Mouse (Mus musculus): ENCODE measurements around the gene Golga1. TPM values are rescaled to one million over a fixed set of nuclear protein-coding genes. Genes with fewer than 3 reads are reported as not detected.

Gene Golga1
- polyA plus RNA-seq, 1 experiment from 2014 or later = 31.5 TPM

DNA sequence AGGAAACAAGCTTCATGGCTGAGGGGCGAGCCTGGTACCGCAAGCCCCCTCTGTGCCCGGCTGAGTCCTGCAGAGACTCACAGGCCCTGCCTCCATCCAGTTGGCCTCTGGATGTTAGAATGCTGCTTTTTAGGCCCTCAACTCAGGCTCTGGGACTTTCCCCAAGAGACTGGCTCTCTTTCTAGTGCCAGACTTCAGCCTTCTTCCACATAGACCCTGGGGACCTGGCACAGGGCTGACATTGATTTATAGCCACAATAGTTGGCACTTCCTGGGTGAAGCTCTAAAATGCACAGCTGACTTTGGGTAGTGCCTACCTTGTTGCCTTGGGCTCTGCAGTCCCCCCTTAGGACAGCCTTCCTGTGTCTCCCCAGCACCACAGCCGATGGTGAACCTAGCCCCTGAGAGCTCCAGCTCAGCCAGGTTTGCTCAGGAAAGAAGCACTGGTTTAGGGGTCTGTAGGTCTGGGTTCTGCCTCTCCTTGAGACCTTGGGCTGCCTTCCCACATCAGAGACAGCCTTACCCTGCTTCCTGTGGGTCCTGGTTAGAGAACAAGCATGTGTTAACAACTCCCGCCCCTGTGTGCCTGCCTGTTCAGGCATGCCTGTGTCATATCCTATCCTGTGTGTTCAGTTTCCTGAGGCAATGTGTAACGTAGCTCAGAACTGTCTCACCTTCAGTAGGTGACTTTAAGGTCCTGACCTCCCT, 77.4 kb downstream of the Golga1 start:
- no peaks in the 10 kb centered on the region for H3K36me3 ChIP-seq
- H3K27me3 ChIP-seq (replicated peaks) = no peaks in the 10 kb centered on the region
- H3K27ac ChIP-seq = no peak overlapping the region
- 87% methylated on average over 6 of the region's 6 CpGs for whole genome bisulfite sequencing
- no peak overlapping the region for H3K9ac ChIP-seq
- no peak overlapping the region for H3K4me2 ChIP-seq (replicated peaks)
- H3K4me3 ChIP-seq = no peak overlapping the region
- no peaks in the 10 kb centered on the region for H3K4me1 ChIP-seq
- peaks cover 5% of the 10 kb centered on the region for H3K9me3 ChIP-seq
- no peak for ATAC-seq (ENCODE audit: low FRiP score, low read depth)

DNA sequence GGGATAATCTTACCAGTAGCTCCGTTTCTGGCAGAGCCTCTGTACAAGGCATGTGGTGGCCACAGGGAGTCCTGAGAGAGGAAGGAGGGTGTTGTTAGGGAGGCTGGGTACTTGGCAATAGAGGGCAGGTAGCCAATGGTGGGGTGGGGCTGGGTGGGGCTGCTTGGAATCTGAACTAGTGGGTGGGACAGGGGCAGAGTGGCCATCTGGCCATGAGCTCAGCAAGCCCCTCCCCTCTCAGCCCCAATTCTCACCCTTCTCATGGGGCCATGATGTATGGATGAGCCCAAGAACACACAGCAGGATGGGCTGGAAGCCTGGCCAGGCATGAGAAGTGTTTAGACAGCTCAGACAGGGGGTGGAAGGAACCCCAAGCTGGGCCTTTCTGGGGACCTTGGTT, 78.0 kb downstream of the Golga1 start:
- Histone ChIP-seq H3K27ac (no peak overlapping the region), H3K4me3 (no peak overlapping the region), H3K4me1 (no peaks in the 10 kb centered on the region), H3K9me3 (peaks cover 5% of the 10 kb centered on the region), H3K9ac (no peak overlapping the region), H3K27me3 (replicated peaks) (no peaks in the 10 kb centered on the region), H3K36me3 (no peaks in the 10 kb centered on the region), H3K4me2 (replicated peaks) (no peak overlapping the region)
- 55% methylated on average over 1 of the region's 1 CpGs for WGBS
- ATAC-seq (ENCODE audit: low FRiP score, low read depth) = no peak

GRCm38 (mm10) chr2:38986580-38986979, 78.8 kb downstream of the Golga1 start:
- WGBS = 85% methylated on average over 3 of the region's 3 CpGs

GRCm38 (mm10) chr2:38983456-38983855, 81.9 kb downstream of the Golga1 start:
- Histone ChIP-seq H3K4me3 (0 out of 2 replicates have a peak overlapping the region, but pooled peaks have one; percentile 3), H3K27me3 (replicated peaks) (no peaks in the 10 kb centered on the region), H3K27ac (no peak overlapping the region), H3K9me3 (peaks cover 5% of the 10 kb centered on the region), H3K9ac (no peak overlapping the region), H3K4me2 (replicated peaks) (no peak overlapping the region), H3K36me3 (no peaks in the 10 kb centered on the region), H3K4me1 (no peaks in the 10 kb centered on the region)
- no peak for ATAC-seq (ENCODE audit: low FRiP score, low read depth)
- 99% methylated on average over 2 of the region's 2 CpGs for WGBS

More at GRCm38 (mm10) chr2:38986580-38986979, 78.8 kb downstream of the Golga1 start:
- no peak for ATAC-seq (ENCODE audit: low FRiP score, low read depth)
- H3K4me1 ChIP-seq = no peaks in the 10 kb centered on the region
- H3K27me3 ChIP-seq (replicated peaks) = no peaks in the 10 kb centered on the region
- peaks cover 5% of the 10 kb centered on the region for H3K9me3 ChIP-seq
- H3K27ac ChIP-seq = no peak overlapping the region
- no peaks in the 10 kb centered on the region for H3K36me3 ChIP-seq
- H3K4me2 ChIP-seq (replicated peaks) = no peak overlapping the region
- no peak overlapping the region for H3K9ac ChIP-seq
- no peak overlapping the region for H3K4me3 ChIP-seq

DNA sequence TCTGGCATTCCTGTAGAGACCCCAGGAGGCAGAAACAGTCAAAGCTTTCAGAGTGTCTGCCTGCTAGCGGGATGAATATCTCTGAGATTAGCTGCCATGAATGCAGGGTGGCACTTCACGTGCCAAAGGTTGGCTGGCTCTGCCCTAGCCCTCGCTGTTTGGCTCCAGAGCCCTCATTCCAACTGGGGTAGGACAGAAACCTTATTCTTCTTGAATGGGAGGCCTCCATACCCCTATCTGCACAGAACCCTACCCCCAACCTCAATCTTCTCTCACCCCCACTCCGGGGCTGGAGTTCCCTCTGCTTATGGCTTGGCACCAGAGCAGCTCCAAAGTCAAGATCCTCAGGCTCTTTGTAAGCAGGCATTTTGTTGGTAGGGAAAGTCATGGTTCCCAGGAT, 87.5 kb downstream of the Golga1 start:
- ATAC-seq (ENCODE audit: low FRiP score, low read depth) = no peak
- Histone ChIP-seq H3K9me3 (no peaks in the 10 kb centered on the region), H3K36me3 (no peaks in the 10 kb centered on the region), H3K4me2 (replicated peaks) (no peak overlapping the region), H3K9ac (no peak overlapping the region), H3K4me3 (no peak overlapping the region), H3K4me1 (no peaks in the 10 kb centered on the region), H3K27me3 (replicated peaks) (no peaks in the 10 kb centered on the region), H3K27ac (no peak overlapping the region)
- 72% methylated on average over 4 of the region's 4 CpGs for WGBS

- H3K27me3 ChIP-seq (replicated peaks) = no peaks in the 10 kb centered on the region
- 85% methylated on average over 21 of the region's 21 CpGs for WGBS
- no peaks in the 10 kb centered on the region for H3K36me3 ChIP-seq
- no peak overlapping the region for H3K4me2 ChIP-seq (replicated peaks)
- no peaks in the 10 kb centered on the region for H3K9me3 ChIP-seq
- no peak overlapping the region for H3K9ac ChIP-seq
- no peaks in the 10 kb centered on the region for H3K4me1 ChIP-seq
- ATAC-seq (ENCODE audit: low FRiP score, low read depth) = no peak
- H3K27ac ChIP-seq = no peak overlapping the region
- H3K4me3 ChIP-seq = no peak overlapping the region
These were observed 89.2 kb downstream of the Golga1 start for GRCm38 (mm10) chr2:38975941-38976805.

DNA sequence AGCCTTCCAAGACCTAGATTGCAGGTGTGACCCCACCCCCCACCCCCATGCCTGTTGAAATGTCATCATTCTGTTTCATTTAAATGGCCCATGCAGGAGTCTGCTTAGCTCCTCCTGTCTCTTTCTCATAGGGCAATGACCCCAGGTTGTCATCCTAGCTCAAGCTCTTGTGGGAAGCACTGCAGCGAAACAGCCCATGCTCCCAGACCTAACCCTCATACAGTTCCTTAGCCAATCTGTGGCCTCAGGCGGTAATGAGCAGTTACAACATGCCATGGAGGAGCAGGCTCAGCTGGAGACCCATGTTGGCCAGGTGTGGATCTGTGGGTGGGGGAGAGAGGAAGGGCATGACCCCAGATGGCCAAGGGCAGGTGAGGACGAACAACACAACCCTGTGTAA, 90.2 kb downstream of the Golga1 start:
- no peak overlapping the region for H3K9ac ChIP-seq
- H3K4me3 ChIP-seq = no peak overlapping the region
- no peak overlapping the region for H3K4me2 ChIP-seq (replicated peaks)
- H3K27me3 ChIP-seq (replicated peaks) = no peaks in the 10 kb centered on the region
- H3K27ac ChIP-seq = no peak overlapping the region
- 86% methylated on average over 3 of the region's 3 CpGs for WGBS
- H3K36me3 ChIP-seq = no peaks in the 10 kb centered on the region
- ATAC-seq (ENCODE audit: low FRiP score, low read depth) = no peak
- H3K4me1 ChIP-seq = no peaks in the 10 kb centered on the region
- H3K9me3 ChIP-seq = no peaks in the 10 kb centered on the region

GRCm38 (mm10) chr2:38974171-38974570, 91.2 kb downstream of the Golga1 start:
- no peak overlapping the region for H3K4me2 ChIP-seq (replicated peaks)
- H3K4me3 ChIP-seq = no peak overlapping the region
- H3K4me1 ChIP-seq = no peaks in the 10 kb centered on the region
- ATAC-seq (ENCODE audit: low FRiP score, low read depth) = no peak
- H3K9me3 ChIP-seq = no peaks in the 10 kb centered on the region
- H3K27me3 ChIP-seq (replicated peaks) = no peaks in the 10 kb centered on the region
- H3K9ac ChIP-seq = no peak overlapping the region
- no peaks in the 10 kb centered on the region for H3K36me3 ChIP-seq
- 40% methylated on average over 2 of the region's 2 CpGs for WGBS
- no peak overlapping the region for H3K27ac ChIP-seq

DNA sequence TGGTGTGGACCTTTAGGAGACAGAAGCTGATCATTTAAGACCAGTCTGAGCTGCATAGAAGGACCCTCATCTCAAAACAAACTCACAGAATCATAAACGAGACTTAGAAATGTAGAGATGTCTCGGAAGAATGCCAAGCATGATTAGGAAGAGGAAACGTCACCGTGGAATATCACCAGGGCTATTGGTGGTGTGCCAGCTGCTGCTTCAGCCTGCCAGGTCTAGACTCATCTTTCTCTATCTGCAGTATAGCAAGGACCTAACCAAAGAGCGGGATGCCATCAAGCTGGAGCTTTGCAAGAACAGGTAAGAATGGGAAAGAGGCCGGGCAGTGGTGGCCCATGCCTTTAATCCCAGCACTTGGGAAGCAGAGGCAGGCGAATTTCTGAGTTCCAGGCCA, 91.6 kb downstream of the Golga1 start:
- H3K4me3 ChIP-seq = no peak overlapping the region
- no peaks in the 10 kb centered on the region for H3K9me3 ChIP-seq
- ATAC-seq (ENCODE audit: low FRiP score, low read depth) = no peak
- no peaks in the 10 kb centered on the region for H3K4me1 ChIP-seq
- H3K36me3 ChIP-seq = no peaks in the 10 kb centered on the region
- WGBS = 86% methylated on average over 7 of the region's 7 CpGs
- no peak overlapping the region for H3K9ac ChIP-seq
- H3K27ac ChIP-seq = no peak overlapping the region
- H3K4me2 ChIP-seq (replicated peaks) = no peak overlapping the region
- no peaks in the 10 kb centered on the region for H3K27me3 ChIP-seq (replicated peaks)

- Histone ChIP-seq H3K4me2 (replicated peaks) (no peak overlapping the region), H3K4me3 (no peak overlapping the region), H3K9me3 (no peaks in the 10 kb centered on the region), H3K4me1 (no peaks in the 10 kb centered on the region), H3K9ac (no peak overlapping the region), H3K27ac (no peak overlapping the region), H3K27me3 (replicated peaks) (no peaks in the 10 kb centered on the region), H3K36me3 (no peaks in the 10 kb centered on the region)
- no peak for ATAC-seq (ENCODE audit: low FRiP score, low read depth)
- WGBS = 41% methylated on average over 2 of the region's 2 CpGs
These were observed 92.1 kb downstream of the Golga1 start for GRCm38 (mm10) chr2:38973223-38973622.

- Histone ChIP-seq H3K4me1 (no peaks in the 10 kb centered on the region), H3K4me3 (no peak overlapping the region), H3K27ac (no peak overlapping the region), H3K4me2 (replicated peaks) (no peak overlapping the region), H3K9me3 (no peaks in the 10 kb centered on the region), H3K36me3 (no peaks in the 10 kb centered on the region), H3K27me3 (replicated peaks) (no peaks in the 10 kb centered on the region), H3K9ac (no peak overlapping the region)
- no peak for ATAC-seq (ENCODE audit: low FRiP score, low read depth)
- WGBS = 90% methylated on average over 5 of the region's 5 CpGs
These were observed 95.3 kb downstream of the Golga1 start for GRCm38 (mm10) chr2:38970057-38970456.

DNA sequence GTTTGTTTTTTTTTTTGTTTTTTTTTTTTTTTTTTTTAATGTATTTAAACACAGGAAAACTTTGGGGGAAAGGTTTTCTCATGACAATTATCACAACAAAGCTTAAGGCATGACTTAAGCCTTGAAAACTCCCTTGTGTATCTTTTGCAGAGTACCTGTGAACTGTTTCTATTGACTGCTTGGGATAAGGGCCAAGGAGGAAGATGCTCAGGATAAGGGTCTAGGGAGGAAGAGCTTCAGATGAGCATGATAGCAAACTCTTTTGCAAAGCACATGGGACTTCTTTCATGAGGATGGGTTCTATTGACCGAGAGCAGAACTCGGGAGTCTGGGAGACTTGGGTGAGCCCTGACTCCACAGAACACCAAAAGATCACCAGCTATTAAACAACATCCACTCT, 95.7 kb downstream of the Golga1 start:
- Histone ChIP-seq H3K4me1 (no peaks in the 10 kb centered on the region), H3K9me3 (no peaks in the 10 kb centered on the region), H3K4me3 (no peak overlapping the region), H3K4me2 (replicated peaks) (no peak overlapping the region), H3K27me3 (replicated peaks) (no peaks in the 10 kb centered on the region), H3K36me3 (no peaks in the 10 kb centered on the region), H3K9ac (no peak overlapping the region), H3K27ac (no peak overlapping the region)
- WGBS = 93% methylated on average over 2 of the region's 2 CpGs
- ATAC-seq (ENCODE audit: low FRiP score, low read depth) = no peak

All from neural tube, embryonic 12.5 days (tissue).